Mouse (Mus musculus): ENCODE data around the gene Mapk8ip3. TPM values are rescaled to one million over a fixed set of nuclear protein-coding genes. Genes with fewer than 3 reads are reported as not detected.

The Mapk8ip3 gene
- polyA plus RNA-seq, 1 experiment, result 60.2 TPM

DNA sequence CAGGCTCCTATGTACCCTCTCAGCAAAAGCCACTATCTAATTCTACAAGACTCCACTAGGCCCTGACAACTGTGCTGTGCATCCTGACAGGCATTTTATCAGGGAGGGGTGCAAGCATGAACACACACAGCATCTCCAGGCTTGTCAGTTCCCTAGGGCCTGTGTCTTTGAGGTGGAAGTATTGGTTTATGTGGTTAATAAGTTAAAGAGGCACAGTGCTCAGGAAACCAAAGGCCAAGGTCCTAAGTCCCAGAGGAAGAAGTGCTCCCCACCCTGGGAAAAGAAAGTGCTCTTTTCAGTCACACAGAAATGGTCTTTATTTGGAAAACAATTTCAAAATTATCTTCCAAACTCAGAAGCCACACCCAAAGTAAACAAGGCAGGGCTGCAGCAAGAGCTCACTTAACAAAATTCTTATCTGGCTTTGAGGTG lies 88.2 kb downstream of the Mapk8ip3 start:
- Histone ChIP-seq H3K4me3 (ENCODE audit: control insufficient read depth, low read depth, low read length) (no peak overlapping the region), H3K4me1 (ENCODE audit: control insufficient read depth, insufficient read depth, low read length) (no peaks in the 10 kb centered on the region; the same call in none of the 2 replicates), H3K27ac (ENCODE audit: control insufficient read depth, insufficient read depth, low read depth, low read length) (no peak overlapping the region), H3K27me3 (ENCODE audit: control insufficient read depth, insufficient read depth, low read length) (no peaks in the 10 kb centered on the region), H3K36me3 (ENCODE audit: control insufficient read depth, insufficient read depth, low read length) (0 out of 2 replicates have a peak, but pooled peaks cover 2% of the 10 kb centered on the region)
- TF ChIP-seq CTCF (IDR thresholded peaks at IDR 0.05; ENCODE audit: control insufficient read depth, insufficient read depth, insufficient replicate concordance, low read depth, low read length) (no peak), POLR2A (IDR thresholded peaks at IDR 0.05; ENCODE audit: control insufficient read depth, low read depth, low read length) (no peak)

DNA sequence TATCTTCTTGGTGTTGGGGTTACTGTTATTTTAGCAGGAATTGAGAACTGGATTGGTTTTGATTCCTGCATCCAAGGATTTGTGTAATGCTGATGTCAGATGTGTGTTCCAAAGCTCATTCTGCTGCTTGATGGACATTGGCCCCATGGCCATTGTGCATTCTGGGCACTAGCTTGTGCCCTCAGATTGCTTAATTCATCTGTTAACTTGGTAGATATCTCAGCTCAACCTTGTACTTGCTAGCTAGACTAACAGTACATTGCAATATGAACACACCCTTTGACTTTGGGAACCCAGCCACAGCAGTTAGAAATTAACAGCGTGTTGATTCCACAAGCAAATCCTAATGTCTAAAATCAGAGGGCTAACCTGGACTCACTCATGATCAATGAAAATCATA lies 89.4 kb downstream of the Mapk8ip3 start:
- Histone ChIP-seq H3K4me1 (ENCODE audit: control insufficient read depth, insufficient read depth, low read length) (no peaks in the 10 kb centered on the region; the same call in none of the 2 replicates), H3K36me3 (ENCODE audit: control insufficient read depth, insufficient read depth, low read length) (no peaks in the 10 kb centered on the region), H3K27ac (ENCODE audit: control insufficient read depth, insufficient read depth, low read depth, low read length) (no peak overlapping the region), H3K4me3 (ENCODE audit: control insufficient read depth, low read depth, low read length) (no peak overlapping the region), H3K27me3 (ENCODE audit: control insufficient read depth, insufficient read depth, low read length) (no peaks in the 10 kb centered on the region)
- TF ChIP-seq CTCF (IDR thresholded peaks at IDR 0.05; ENCODE audit: control insufficient read depth, insufficient read depth, insufficient replicate concordance, low read depth, low read length) (no peak), POLR2A (IDR thresholded peaks at IDR 0.05; ENCODE audit: control insufficient read depth, low read depth, low read length) (no peak)

DNA sequence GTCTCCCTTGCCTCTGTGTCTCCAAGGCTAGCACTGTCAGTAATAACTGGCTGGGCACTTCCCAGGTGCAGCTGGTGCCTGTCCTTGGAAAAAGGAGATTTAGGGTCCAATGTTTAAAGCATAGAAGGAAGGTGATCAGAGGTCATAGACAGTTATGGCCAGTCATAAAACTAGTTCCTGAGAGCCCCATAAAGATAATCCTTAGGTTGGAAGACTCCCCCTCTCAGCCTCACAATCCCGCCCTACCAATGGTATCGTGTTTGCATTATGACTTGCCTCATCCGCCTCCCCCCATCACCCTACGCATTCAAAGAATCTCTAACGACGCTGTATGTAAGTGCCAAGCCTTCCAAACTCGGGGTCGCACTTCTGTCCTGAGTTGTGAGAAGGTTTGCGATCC lies 92.3 kb downstream of the Mapk8ip3 start:
- H3K4me1 ChIP-seq (ENCODE audit: control insufficient read depth, insufficient read depth, low read length), result no peaks in the 10 kb centered on the region; the same call in none of the 2 replicates
- no peak for TF ChIP-seq POLR2A (IDR thresholded peaks at IDR 0.05; ENCODE audit: control insufficient read depth, low read depth, low read length)
- TF ChIP-seq CTCF (IDR thresholded peaks at IDR 0.05; ENCODE audit: control insufficient read depth, insufficient read depth, insufficient replicate concordance, low read depth, low read length), result no peak
- no peak overlapping the region for H3K4me3 ChIP-seq (ENCODE audit: control insufficient read depth, low read depth, low read length)
- no peak overlapping the region; the same call in 1 of the 2 replicates for H3K27ac ChIP-seq (ENCODE audit: control insufficient read depth, insufficient read depth, low read depth, low read length)
- H3K27me3 ChIP-seq (ENCODE audit: control insufficient read depth, insufficient read depth, low read length), result no peaks in the 10 kb centered on the region
- H3K36me3 ChIP-seq (ENCODE audit: control insufficient read depth, insufficient read depth, low read length), result no peaks in the 10 kb centered on the region

DNA sequence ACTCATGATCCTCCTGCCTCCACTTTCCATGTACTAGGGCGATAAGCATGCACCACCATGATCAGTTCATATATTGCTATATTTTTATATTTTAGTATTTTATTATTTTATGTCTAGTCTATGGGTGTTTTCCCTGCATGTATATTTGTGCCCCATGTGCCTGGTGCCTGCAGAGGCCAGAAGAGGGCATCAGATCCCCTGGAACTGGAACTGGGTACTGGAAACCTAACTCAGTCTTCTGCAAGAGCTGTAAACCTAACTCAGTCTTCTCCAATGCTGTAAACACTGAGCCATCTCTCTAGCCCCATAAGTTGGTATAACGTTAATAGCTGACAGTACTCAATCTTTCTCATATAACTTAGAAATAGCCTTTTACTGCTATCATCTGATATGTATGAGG lies 94.1 kb downstream of the Mapk8ip3 start:
- TF ChIP-seq POLR2A (IDR thresholded peaks at IDR 0.05; ENCODE audit: control insufficient read depth, low read depth, low read length), result no peak
- peak; percentile 23; the same call in 1 of the 2 replicates for TF ChIP-seq CTCF (IDR thresholded peaks at IDR 0.05; ENCODE audit: control insufficient read depth, insufficient read depth, insufficient replicate concordance, low read depth, low read length)
- Histone ChIP-seq H3K36me3 (ENCODE audit: control insufficient read depth, insufficient read depth, low read length) (no peaks in the 10 kb centered on the region), H3K27me3 (ENCODE audit: control insufficient read depth, insufficient read depth, low read length) (no peaks in the 10 kb centered on the region), H3K4me1 (ENCODE audit: control insufficient read depth, insufficient read depth, low read length) (no peaks in the 10 kb centered on the region; the same call in 1 of the 2 replicates), H3K4me3 (ENCODE audit: control insufficient read depth, low read depth, low read length) (no peak overlapping the region), H3K27ac (ENCODE audit: control insufficient read depth, insufficient read depth, low read depth, low read length) (no peak overlapping the region)

Other genes with a start within 250 kb of the Mapk8ip3 start
- gene Syngr3, start 247.0 kb downstream of the Mapk8ip3 start, polyA plus RNA-seq (2012; rRNA removed), result 0.20 and 0.30 TPM in 2 replicates
- gene Gfer, start 240.8 kb downstream of the Mapk8ip3 start, polyA plus RNA-seq (2012; rRNA removed), result 144 and 150 TPM in 2 replicates
- 62.1 and 63.2 TPM in 2 replicates for gene Noxo1, start 240.7 kb downstream of the Mapk8ip3 start, polyA plus RNA-seq (2012; rRNA removed)
- 85.4 and 89.5 TPM in 2 replicates for gene Tbl3, start 229.3 kb downstream of the Mapk8ip3 start, polyA plus RNA-seq (2012; rRNA removed)
- gene Rnf151, start 218.9 kb downstream of the Mapk8ip3 start, polyA plus RNA-seq (2012; rRNA removed), result 1,124 and 1,208 TPM in 2 replicates
- gene Rps2, start 218.9 kb downstream of the Mapk8ip3 start, polyA plus RNA-seq (2012; rRNA removed), result 515 and 558 TPM in 2 replicates
- 198 and 211 TPM in 2 replicates for gene Ndufb10, start 212.5 kb downstream of the Mapk8ip3 start, polyA plus RNA-seq (2012; rRNA removed)
- gene Rpl3l, start 209.2 kb downstream of the Mapk8ip3 start, polyA plus RNA-seq (2012; rRNA removed), result 0.21 and 1.4 TPM in 2 replicates
- gene Msrb1, start 200.3 kb downstream of the Mapk8ip3 start, polyA plus RNA-seq (2012; rRNA removed), result 9.3 and 13.8 TPM in 2 replicates
- 0.73 and 0.89 TPM in 2 replicates for gene Hs3st6, start 184.0 kb downstream of the Mapk8ip3 start, polyA plus RNA-seq (2012; rRNA removed)
- 3.4 and 4.7 TPM in 2 replicates for gene Meiob, start 132.7 kb downstream of the Mapk8ip3 start, polyA plus RNA-seq (2012; rRNA removed)
- gene Hagh, start 96.8 kb downstream of the Mapk8ip3 start, polyA plus RNA-seq (2012; rRNA removed), result 529 and 573 TPM in 2 replicates
- gene Fahd1, start 86.6 kb downstream of the Mapk8ip3 start, polyA plus RNA-seq (2012; rRNA removed), result 12.6 and 16.6 TPM in 2 replicates
- 4.0 and 4.2 TPM in 2 replicates for gene Igfals, start 71.0 kb downstream of the Mapk8ip3 start, polyA plus RNA-seq (2012; rRNA removed)
- 125 and 131 TPM in 2 replicates for gene Nubp2, start 50.6 kb downstream of the Mapk8ip3 start, polyA plus RNA-seq (2012; rRNA removed)
- gene Spsb3, start 50.3 kb downstream of the Mapk8ip3 start, polyA plus RNA-seq (2012; rRNA removed), result 161 and 177 TPM in 2 replicates
- 28.0 and 31.2 TPM in 2 replicates for gene Eme2, start 41.9 kb downstream of the Mapk8ip3 start, polyA plus RNA-seq (2012; rRNA removed)
- 45.9 and 56.7 TPM in 2 replicates for gene Mrps34, start 41.9 kb downstream of the Mapk8ip3 start, polyA plus RNA-seq (2012; rRNA removed)
- 9.3 and 15.5 TPM in 2 replicates for gene Nme3, start 40.5 kb downstream of the Mapk8ip3 start, polyA plus RNA-seq (2012; rRNA removed)
- 5.4 and 6.5 TPM in 2 replicates for gene Jpt2, start 23.7 kb upstream of the Mapk8ip3 start, polyA plus RNA-seq (2012; rRNA removed)
- gene Cramp1l, start 78.8 kb upstream of the Mapk8ip3 start, polyA plus RNA-seq (2012; rRNA removed), result 26.5 and 27.6 TPM in 2 replicates
- gene Ift140, start 79.1 kb upstream of the Mapk8ip3 start, polyA plus RNA-seq (2012; rRNA removed), result 130 and 146 TPM in 2 replicates
- gene Tmem204, start 146.6 kb upstream of the Mapk8ip3 start, polyA plus RNA-seq (2012; rRNA removed), result 4.1 and 5.2 TPM in 2 replicates
- gene Telo2, start 179.0 kb upstream of the Mapk8ip3 start, polyA plus RNA-seq (2012; rRNA removed), result 5.4 and 7.0 TPM in 2 replicates
- 0.23 and 0.40 TPM in 2 replicates for gene Ptx4, start 183.8 kb upstream of the Mapk8ip3 start, polyA plus RNA-seq (2012; rRNA removed)
- 14.1 and 14.8 TPM in 2 replicates for gene Clcn7, start 196.4 kb upstream of the Mapk8ip3 start, polyA plus RNA-seq (2012; rRNA removed)
- 22.6 and 23.5 TPM in 2 replicates for gene Ccdc154, start 225.5 kb upstream of the Mapk8ip3 start, polyA plus RNA-seq (2012; rRNA removed)
- gene Gm38655, start 238.5 kb upstream of the Mapk8ip3 start, polyA plus RNA-seq (2012; rRNA removed), result 0.36 and 0.83 TPM in 2 replicates
- gene BC003965, start 247.6 kb upstream of the Mapk8ip3 start, polyA plus RNA-seq (2012; rRNA removed), result 4.6 and 5.0 TPM in 2 replicates

All from testis, adult 2 months (tissue).